Mouse (Mus musculus): ENCODE results near the gene Ralgds. TPM values are rescaled to one million over a fixed set of nuclear protein-coding genes. Genes with fewer than 3 reads are reported as not detected.

Ralgds gene
- total and polyA plus RNA-seq, 3 experiments, result 4.1 to 11.4 (median 6.6) TPM

DNA sequence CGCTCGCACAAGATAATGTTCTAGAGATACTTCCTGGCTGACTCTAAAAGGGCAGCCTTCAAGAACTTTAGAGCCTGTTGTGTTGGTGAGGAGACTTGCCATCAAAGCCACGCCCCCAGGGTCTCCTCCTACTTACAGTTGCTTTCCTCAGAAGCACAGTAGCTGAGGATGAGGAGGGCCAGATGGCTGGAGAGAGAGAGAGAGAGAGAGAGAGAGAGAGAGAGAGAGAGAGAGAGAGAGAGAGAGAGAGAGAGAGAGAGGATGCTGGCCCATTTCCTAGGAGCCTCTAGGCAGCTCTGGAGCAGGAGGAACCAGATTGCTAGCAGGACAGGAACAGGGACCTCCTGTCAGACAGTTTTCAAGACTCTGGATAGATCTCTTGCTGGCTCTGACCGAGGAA is 23.2 kb downstream of the Ralgds start:
- DNase-seq (ENCODE audit: extremely low read depth), result no peak
- H3K9me3 ChIP-seq (replicated peaks; ENCODE audit: low read length), result no peaks in the 10 kb centered on the region
- H3K9ac ChIP-seq (ENCODE audit: insufficient read depth, low read depth), result no peak overlapping the region
- peaks cover 63 to 89% of the 10 kb centered on the region in 2 experiments for H3K4me1 ChIP-seq (ENCODE audit: control insufficient read depth in 1 of 2, insufficient read depth in 2 of 2)
- no peaks in the 10 kb centered on the region for H3K79me2 ChIP-seq (replicated peaks; ENCODE audit: control insufficient read depth, extremely low read depth, insufficient read depth, poor library complexity, severe bottlenecking)
- dilution Hi-C loops (cut with MboI; ENCODE audit: extremely low pct_ligation_motif_present, extremely low pct_unique_long_range_greater_than_20kb, low sequenced_read_pairs) (no loop called here), in situ Hi-C loops (cut with MboI; ENCODE audit: low pct_ligation_motif_present, low pct_unique_long_range_greater_than_20kb, low sequenced_read_pairs) (no loop called here)
- no peak overlapping the region for H3K4me3 ChIP-seq (replicated peaks in 1 of 3; ENCODE audit: low read depth in 2 of 3, low read length in 2 of 3, poor library complexity in 1 of 3)
- peaks cover 4% of the 10 kb centered on the region for H3K27me3 ChIP-seq (replicated peaks)
- H3K27ac ChIP-seq (ENCODE audit: insufficient read depth, low read depth), result no peak overlapping the region
- no peak for TF ChIP-seq MAZ (IDR thresholded peaks at IDR 0.05; ENCODE audit: low read depth, low read length)
- TF ChIP-seq MEF2A (IDR thresholded peaks at IDR 0.05; ENCODE audit: borderline replicate concordance, low read depth, low read length), result no peak
- TF ChIP-seq ZNF384 (IDR thresholded peaks at IDR 0.05; ENCODE audit: low read depth, low read length), result no peak
- no peak for TF ChIP-seq BHLHE40 (IDR thresholded peaks at IDR 0.05; ENCODE audit: low read depth, low read length)
- no peak for TF ChIP-seq KAT2A (IDR thresholded peaks at IDR 0.05; ENCODE audit: insufficient replicate concordance, low read length)
- no peak for TF ChIP-seq E2F4 (IDR thresholded peaks at IDR 0.05; ENCODE audit: insufficient replicate concordance, low read depth, low read length)
- no peak for TF ChIP-seq ETS1 (conservative IDR thresholded peaks at IDR 0.05; ENCODE audit: low read depth, low read length)
- TF ChIP-seq CHD2 (IDR thresholded peaks at IDR 0.05; ENCODE audit: low read length), result no peak
- TF ChIP-seq MAFK (IDR thresholded peaks at IDR 0.05; ENCODE audit: insufficient replicate concordance, low read length), result no peak
- no peak for TF ChIP-seq JUN (IDR thresholded peaks at IDR 0.05; ENCODE audit: insufficient read depth, low read depth, low read length)
- TF ChIP-seq MXI1 (IDR thresholded peaks at IDR 0.05; ENCODE audit: low read depth, low read length), result no peak
- TF ChIP-seq JUND (conservative IDR thresholded peaks at IDR 0.05; ENCODE audit: low read depth, low read length), result no peak
- H3K36me3 ChIP-seq (replicated peaks in 1 of 2; ENCODE audit: control insufficient read depth in 1 of 2, insufficient read depth in 1 of 2, low read length in 1 of 2), result no peaks in the 10 kb centered on the region
- H3K4me2 ChIP-seq (ENCODE audit: insufficient read depth, low read depth, poor library complexity, severe bottlenecking), result no peak overlapping the region

DNA sequence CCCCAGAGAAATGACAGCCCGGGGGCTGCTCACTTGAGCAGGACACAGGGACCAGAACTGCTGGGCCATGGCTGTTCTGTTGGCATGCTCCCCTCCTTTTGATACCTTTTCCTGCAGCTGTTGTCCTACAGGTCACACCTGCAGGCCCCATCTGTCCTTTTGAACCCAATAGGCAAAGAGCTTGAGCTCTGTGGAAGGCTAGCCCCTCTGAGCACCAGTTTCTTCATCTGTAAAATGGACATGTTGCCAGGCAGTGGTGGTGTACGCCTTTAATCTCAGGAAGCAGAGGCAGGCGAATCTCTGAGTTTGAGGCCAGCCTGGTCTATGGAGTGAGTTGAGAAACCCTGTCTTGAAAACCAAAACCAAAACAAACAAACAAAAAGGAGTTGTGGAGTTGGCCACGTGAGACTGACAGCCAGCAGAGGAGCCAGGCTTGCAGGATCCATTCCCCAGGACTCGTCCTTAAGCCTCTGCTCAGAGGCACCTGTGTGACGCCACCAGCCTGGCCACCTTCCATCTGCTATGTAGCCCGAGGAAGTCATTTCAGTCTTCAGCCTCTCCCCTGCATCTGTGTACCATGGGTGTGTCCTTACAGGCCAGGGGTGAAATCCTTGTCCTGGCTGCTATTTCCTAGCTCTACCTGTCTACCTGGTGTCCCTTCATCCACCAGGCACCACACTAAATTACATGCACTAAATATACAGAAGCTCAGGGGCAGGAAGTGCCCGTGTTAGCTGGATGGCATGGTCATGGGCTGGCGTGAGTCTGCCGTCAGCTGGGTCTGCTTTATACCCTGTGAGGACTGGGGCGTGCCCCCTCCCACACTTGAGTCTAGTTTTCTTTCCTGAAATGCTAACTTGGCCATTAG is 24.1 kb downstream of the Ralgds start:
- no peaks in the 10 kb centered on the region for H3K9me3 ChIP-seq (replicated peaks; ENCODE audit: low read length)
- peaks cover 66 to 92% of the 10 kb centered on the region in 2 experiments for H3K4me1 ChIP-seq (ENCODE audit: control insufficient read depth in 1 of 2, insufficient read depth in 2 of 2)
- no peak overlapping the region for H3K27ac ChIP-seq (ENCODE audit: insufficient read depth, low read depth)
- H3K79me2 ChIP-seq (replicated peaks; ENCODE audit: control insufficient read depth, extremely low read depth, insufficient read depth, poor library complexity, severe bottlenecking), result no peaks in the 10 kb centered on the region
- no peak overlapping the region for H3K4me2 ChIP-seq (ENCODE audit: insufficient read depth, low read depth, poor library complexity, severe bottlenecking)
- in situ Hi-C loops (cut with MboI; ENCODE audit: low pct_ligation_motif_present, low pct_unique_long_range_greater_than_20kb, low sequenced_read_pairs), result no loop called here
- peaks cover 4% of the 10 kb centered on the region for H3K27me3 ChIP-seq (replicated peaks)
- no peak overlapping the region for H3K4me3 ChIP-seq (replicated peaks in 1 of 3; ENCODE audit: low read depth in 2 of 3, low read length in 2 of 3, poor library complexity in 1 of 3)
- DNase-seq (ENCODE audit: extremely low read depth), result no peak
- H3K9ac ChIP-seq (ENCODE audit: insufficient read depth, low read depth), result no peak overlapping the region
- peaks cover under 1 to 6% of the 10 kb centered on the region in 2 experiments for H3K36me3 ChIP-seq (replicated peaks in 1 of 2; ENCODE audit: control insufficient read depth in 1 of 2, insufficient read depth in 1 of 2, low read length in 1 of 2)
- TF ChIP-seq ZC3H11A (IDR thresholded peaks at IDR 0.05; ENCODE audit: low read depth, low read length) (no peak), SIN3A (IDR thresholded peaks at IDR 0.05; ENCODE audit: low read length) (no peak), UBTF (IDR thresholded peaks at IDR 0.05; ENCODE audit: low read depth, low read length) (no peak), CHD2 (IDR thresholded peaks at IDR 0.05; ENCODE audit: low read length) (no peak), ETS1 (conservative IDR thresholded peaks at IDR 0.05; ENCODE audit: low read depth, low read length) (no peak), ZKSCAN1 (IDR thresholded peaks at IDR 0.05; ENCODE audit: borderline replicate concordance, low read depth, low read length) (no peak), MAX (IDR thresholded peaks at IDR 0.05; ENCODE audit: low read length) (no peak), ELF1 (IDR thresholded peaks at IDR 0.05; ENCODE audit: low read depth, low read length) (no peak), RCOR1 (conservative IDR thresholded peaks at IDR 0.05; ENCODE audit: low read depth, low read length) (no peak), MAZ (IDR thresholded peaks at IDR 0.05; ENCODE audit: low read depth, low read length) (no peak), KAT2A (IDR thresholded peaks at IDR 0.05; ENCODE audit: insufficient replicate concordance, low read length) (no peak), MXI1 (IDR thresholded peaks at IDR 0.05; ENCODE audit: low read depth, low read length) (no peak), PAX5 (IDR thresholded peaks at IDR 0.05; ENCODE audit: low read length) (no peak), JUND (conservative IDR thresholded peaks at IDR 0.05; ENCODE audit: low read depth, low read length) (no peak), RAD21 (IDR thresholded peaks at IDR 0.05; ENCODE audit: low read depth, low read length) (no peak), E2F4 (IDR thresholded peaks at IDR 0.05; ENCODE audit: insufficient replicate concordance, low read depth, low read length) (no peak), USF2 (conservative IDR thresholded peaks at IDR 0.05; ENCODE audit: low read depth, low read length) (no peak), SMC3 (IDR thresholded peaks at IDR 0.05; ENCODE audit: low read depth, low read length) (no peak)
- dilution Hi-C loops (cut with MboI; ENCODE audit: extremely low pct_ligation_motif_present, extremely low pct_unique_long_range_greater_than_20kb, low sequenced_read_pairs), result no loop called here

Measured in CH12.LX (cell line).